Mouse (Mus musculus) C3H10T1/2 (cell line): ENCODE results near the gene Pramef12. TPM values are rescaled to one million over a fixed set of nuclear protein-coding genes. Genes with fewer than 3 reads are reported as not detected.

Experiments used
- polyA plus RNA-seq, 2 experiments: library from polyadenylated mRNA; unstranded; fragments of >200 nt; fragmentation: generic; extraction: Trizol; gene quantifications; one replicate each; pipeline ENCODE4 v1.2.1; 2012; ENCODE audit warnings: missing spikeins in 2 of 2

Pramef12 gene
- polyA plus RNA-seq: not detected

GRCm38 (mm10) chr4:144408290-144408689, at the start of gene Pramef12:
TSS of gene Pramef12 (minus strand) at chr4:144408464.

DNA sequence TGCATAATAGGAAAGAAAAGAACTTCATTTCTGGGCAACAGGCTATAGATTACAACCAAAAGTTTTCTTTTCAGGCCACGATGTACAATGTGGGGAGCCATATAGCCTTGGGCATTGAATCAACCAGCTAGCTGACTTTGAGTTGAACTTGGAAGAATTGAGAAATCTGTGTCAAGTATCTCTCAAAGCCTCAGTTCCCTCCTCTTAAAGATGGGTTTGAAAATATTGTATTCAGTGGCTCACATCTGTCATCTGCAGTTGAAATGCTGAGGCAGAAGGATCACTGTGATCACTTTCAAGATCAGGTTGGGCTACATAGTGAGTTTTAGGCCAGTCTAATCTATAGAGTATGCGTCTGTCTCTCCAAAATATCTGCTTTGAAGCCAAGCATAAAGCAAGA, 45.0 kb upstream of the Pramef12 start, which contains the start of gene Gm9944:
TSS of gene Gm9944 (minus strand) at position 101 of the 400 bp plus-strand sequence.

DNA sequence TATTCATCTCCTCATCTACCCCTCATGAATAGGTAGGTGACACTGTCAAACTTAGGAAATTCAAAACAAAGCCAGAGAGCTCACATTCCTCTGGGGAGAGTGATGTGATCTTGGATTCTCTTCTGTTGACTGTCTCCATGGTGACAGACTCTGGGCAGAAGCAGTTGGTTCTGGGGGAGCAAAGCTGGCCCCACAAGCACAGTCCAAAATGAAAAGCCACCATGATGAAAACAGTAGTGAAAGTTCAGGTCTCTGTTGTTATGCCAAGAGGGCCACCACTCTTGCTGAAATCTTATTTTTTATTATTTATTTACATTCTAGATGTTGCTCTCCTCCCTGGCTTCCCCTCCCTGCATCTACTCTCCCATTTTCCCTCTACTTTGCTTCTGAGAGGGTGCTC, 30.4 kb upstream of the Pramef12 start, which contains the start of gene 1700012P22Rik:
TSS of gene 1700012P22Rik (minus strand) at position 101 of the 400 bp plus-strand sequence.

DNA sequence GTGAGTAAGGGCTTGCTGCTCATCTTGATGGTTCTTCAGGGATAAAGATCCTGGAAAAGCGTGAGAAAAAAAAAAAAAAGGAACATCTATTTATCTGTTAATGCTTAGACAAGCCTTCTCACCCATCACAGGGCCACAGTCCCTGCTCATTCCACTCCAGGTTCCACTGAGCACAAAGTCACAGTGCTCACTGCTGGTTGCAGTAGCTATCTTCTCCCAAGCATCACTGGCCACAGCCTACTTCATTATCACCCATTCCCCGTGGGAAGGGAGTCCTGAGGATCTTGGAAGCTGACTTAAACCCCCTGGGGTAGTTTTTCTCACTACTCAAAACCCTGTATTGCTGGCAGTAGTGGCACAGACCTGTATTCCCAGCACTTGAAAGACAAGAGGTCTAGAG, 30.4 kb downstream of the Pramef12 start, which contains the start of gene Pramef20:
TSS of gene Pramef20 (minus strand) at position 23 of the 400 bp plus-strand sequence.

GRCm38 (mm10) chr4:144357642-144358041, 50.6 kb downstream of the Pramef12 start, which contains the start of gene Gm13119:
TSS of gene Gm13119 (plus strand) at chr4:144357942.

Other genes with a start within 250 kb of the Pramef12 start
- not detected for gene Oog3, start 245.8 kb downstream of the Pramef12 start, polyA plus RNA-seq
- gene Oog2, start 217.7 kb downstream of the Pramef12 start, polyA plus RNA-seq: not detected
- gene C87977, start 195.1 kb downstream of the Pramef12 start, polyA plus RNA-seq: not detected
- not detected for gene Pramel5, start 128.0 kb downstream of the Pramef12 start, polyA plus RNA-seq
- gene Gm13128, start 78.2 kb downstream of the Pramef12 start, polyA plus RNA-seq: not detected
- gene Gm13119, start 50.5 kb downstream of the Pramef12 start, polyA plus RNA-seq: not detected
- gene Pramef20, start 30.5 kb downstream of the Pramef12 start, polyA plus RNA-seq: not detected
- not detected for gene 1700012P22Rik, start 30.3 kb upstream of the Pramef12 start, polyA plus RNA-seq
- gene Gm9944, start 44.9 kb upstream of the Pramef12 start, polyA plus RNA-seq: not detected
- not detected for gene Aadacl3, start 55.3 kb upstream of the Pramef12 start, polyA plus RNA-seq
- gene 9430007A20Rik, start 111.4 kb upstream of the Pramef12 start, polyA plus RNA-seq: not detected
- gene Gm13124, start 156.7 kb upstream of the Pramef12 start, polyA plus RNA-seq: not detected
- not detected for gene Aadacl4, start 205.2 kb upstream of the Pramef12 start, polyA plus RNA-seq